Mouse (Mus musculus) liver, embryonic 14.5 days (tissue): Measurements from ENCODE around the gene Mafb. TPM values are rescaled to one million over a fixed set of nuclear protein-coding genes. Genes with fewer than 3 reads are reported as not detected.

Experiments used
- ATAC-seq: fragments of 200-750 bp; cut with Nextera tagmentation; 2 replicates; pipeline ENCODE4 v1.8.0; 2017; ENCODE audit warnings: moderate number of reproducible peaks, mild to moderate bottlenecking, moderate library complexity; ENCODE audit not compliant: insufficient read depth
- DNase-seq, 3 experiments: peaks; one replicate each; pipeline ENCODE4 v3.0.0-alpha.2; 2012 to 2013; ENCODE audit warnings: low read depth in 3 of 3, low spot score in 3 of 3
- H3K27ac ChIP-seq: fragments of 300-500 bp; sonication (generic); 2 replicates; pipeline ENCODE4 v1.5.1; 2014; ENCODE audit warnings: moderate library complexity, mild to moderate bottlenecking, control low read depth, inconsistent platforms
- H3K27me3 ChIP-seq: fragments of 300-500 bp; sonication (generic); 2 replicates; pipeline ENCODE4 v1.6.1; 2014; ENCODE audit warnings: mild to moderate bottlenecking, low read length, moderate library complexity; ENCODE audit not compliant: control insufficient read depth, insufficient read depth
- H3K36me3 ChIP-seq: fragments of 300-500 bp; sonication (generic); replicated peaks from 2 replicates; pipeline ENCODE4 v1.6.1; 2014; ENCODE audit warnings: low read depth; ENCODE audit not compliant: control insufficient read depth, insufficient read depth
- H3K4me1 ChIP-seq, 2 experiments: fragments of 200-500 bp in 1 of 2; fragments of 300-500 bp in 1 of 2; sonication (generic) in 1 of 2; replicated peaks; 2 replicates each; pipeline ENCODE4 v1.6.1; 2012 to 2014; ENCODE audit warnings: antibody characterized with exemption in 1 of 2, inconsistent platforms in 1 of 2, low read length in 1 of 2; ENCODE audit not compliant: control insufficient read depth in 2 of 2, insufficient read depth in 2 of 2
- H3K4me2 ChIP-seq: fragments of 300-500 bp; sonication (generic); 2 replicates; pipeline ENCODE4 v1.6.1; 2014; ENCODE audit warnings: low read depth, mild to moderate bottlenecking, control low read depth, moderate library complexity
- H3K4me3 ChIP-seq, 2 experiments: fragments of 200-500 bp in 1 of 2; fragments of 300-500 bp in 1 of 2; sonication (generic) in 1 of 2; 2 replicates each; pipeline ENCODE4 v1.5.1; 2012 to 2014; ENCODE audit warnings: low read depth in 2 of 2, low read length in 2 of 2, mild to moderate bottlenecking in 2 of 2, control low read depth in 1 of 2, inconsistent platforms in 1 of 2, moderate library complexity in 1 of 2; ENCODE audit not compliant: insufficient read depth in 1 of 2
- H3K9ac ChIP-seq: fragments of 300-500 bp; sonication (generic); replicated peaks from 2 replicates; pipeline ENCODE4 v1.6.1; 2014; ENCODE audit warnings: mild to moderate bottlenecking, control low read depth, moderate library complexity
- H3K9me3 ChIP-seq: fragments of 300-500 bp; sonication (generic); 2 replicates; pipeline ENCODE4 v1.6.1; 2016; ENCODE audit warnings: low read length, mixed read lengths; ENCODE audit not compliant: control insufficient read depth
- CTCF ChIP-seq: IDR thresholded peaks from 2 replicates; pipeline ENCODE4 v1.5.1; 2016; ENCODE audit warnings: antibody characterized with exemption, low read depth, control low read depth
- EP300 ChIP-seq: IDR thresholded peaks from 2 replicates; pipeline ENCODE4 v1.6.1; 2016; ENCODE audit warnings: antibody characterized with exemption, low read depth
- WGBS: fragments of 180-500 bp; shearing (Covaris S2); extraction: QIAGEN DNeasy Blood & Tissue Kit; methylation state at CpG from one replicate; pipeline ENCODE4 v1.1.7; 2014; ENCODE audit not compliant: insufficient replicate concordance; 5-methylcytosine and 5-hydroxymethylcytosine counted together
- polyA plus RNA-seq, 2 experiments: library from polyadenylated mRNA; depleted of rRNA in 1 of 2; stranded (reverse) in 1 of 2; unstranded in 1 of 2; fragments of >200 nt; fragmentation: Nextera tagmentation in 1 of 2; extraction: Ambion mirVana in 1 of 2; gene quantifications; 2 replicates each; pipeline versions ENCODE4 v1.2.1 to v1.2.3; 2012 to 2014

Gene Mafb
- polyA plus RNA-seq, 2 experiments, result 2.0 to 2.3 TPM

- no peak overlapping the region for H3K27ac ChIP-seq
- ATAC-seq, result no peak
- H3K9ac ChIP-seq, result no peak overlapping the region
- WGBS, result 67% methylated on average over 7 of the region's 7 CpGs
- no peak overlapping the region for H3K4me3 ChIP-seq
- no peaks in the 10 kb centered on the region for H3K9me3 ChIP-seq
- H3K4me2 ChIP-seq, result no peak overlapping the region
- no peaks in the 10 kb centered on the region for H3K27me3 ChIP-seq
- no peak for TF ChIP-seq CTCF
- no peak for TF ChIP-seq EP300
- no peaks in the 10 kb centered on the region for H3K4me1 ChIP-seq
- DNase-seq, result no peak
- no peaks in the 10 kb centered on the region for H3K36me3 ChIP-seq
Measured at GRCm38 (mm10) chr2:160411431-160411830, 44.6 kb upstream of the Mafb start.

DNA sequence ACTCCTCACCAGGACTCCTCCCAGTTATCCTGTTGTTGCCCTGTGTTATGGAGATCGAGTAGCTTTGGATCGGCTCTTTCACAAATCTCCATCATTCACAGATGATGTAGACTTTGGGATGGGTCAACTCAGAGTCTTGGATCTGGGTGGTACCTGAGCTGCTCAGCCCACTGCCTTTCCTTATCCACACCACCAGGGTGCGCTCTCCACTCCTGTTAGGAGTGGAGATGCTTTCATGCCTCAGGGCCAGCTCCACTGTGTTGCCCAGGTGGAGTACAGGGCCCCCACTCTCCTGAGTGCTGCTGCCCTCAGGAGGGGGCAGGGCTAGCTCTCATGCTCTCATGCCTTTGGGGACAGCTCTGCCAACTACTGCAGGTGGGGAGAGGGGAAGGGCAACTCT is 40.9 kb upstream of the Mafb start:
- WGBS, result 76% methylated on average over 3 of the region's 3 CpGs
- H3K4me3 ChIP-seq, result no peak overlapping the region
- H3K27ac ChIP-seq, result no peak overlapping the region
- ATAC-seq (no peak), DNase-seq (no peak)
- TF ChIP-seq EP300 (no peak), CTCF (peak; percentile 39)
- no peaks in the 10 kb centered on the region for H3K36me3 ChIP-seq
- no peak overlapping the region for H3K4me2 ChIP-seq
- H3K9me3 ChIP-seq, result no peaks in the 10 kb centered on the region
- H3K4me1 ChIP-seq, result no peaks in the 10 kb centered on the region
- no peaks in the 10 kb centered on the region for H3K27me3 ChIP-seq
- H3K9ac ChIP-seq, result no peak overlapping the region

DNA sequence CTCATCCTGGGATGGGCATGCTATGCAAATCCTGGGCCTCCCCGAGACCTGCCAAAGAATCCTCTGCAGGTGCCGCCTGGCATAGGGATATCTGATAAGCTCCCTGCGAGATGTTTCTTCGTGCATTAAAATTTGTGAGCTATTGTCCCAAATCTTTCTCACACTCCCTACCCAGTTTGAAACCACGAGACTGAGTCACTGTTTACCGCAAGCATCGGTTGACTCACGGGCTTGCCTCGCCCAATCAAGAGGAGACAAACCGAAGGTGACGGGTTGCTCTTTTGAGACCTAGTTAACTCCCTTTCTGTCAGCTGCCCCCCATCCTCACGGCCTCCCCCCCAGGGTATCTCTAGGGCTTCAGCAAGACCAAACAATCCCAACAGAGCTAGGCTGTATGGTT is 30.9 kb upstream of the Mafb start:
- no peak overlapping the region for H3K4me3 ChIP-seq
- no peak overlapping the region for H3K27ac ChIP-seq
- no peaks in the 10 kb centered on the region for H3K36me3 ChIP-seq
- H3K27me3 ChIP-seq, result no peaks in the 10 kb centered on the region
- ATAC-seq (no peak), DNase-seq (no peak)
- no peak for TF ChIP-seq CTCF
- TF ChIP-seq EP300, result no peak
- no peaks in the 10 kb centered on the region for H3K9me3 ChIP-seq
- no peaks in the 10 kb centered on the region for H3K4me1 ChIP-seq
- H3K9ac ChIP-seq, result no peak overlapping the region
- 57% methylated on average over 12 of the region's 12 CpGs for WGBS
- H3K4me2 ChIP-seq, result no peak overlapping the region

DNA sequence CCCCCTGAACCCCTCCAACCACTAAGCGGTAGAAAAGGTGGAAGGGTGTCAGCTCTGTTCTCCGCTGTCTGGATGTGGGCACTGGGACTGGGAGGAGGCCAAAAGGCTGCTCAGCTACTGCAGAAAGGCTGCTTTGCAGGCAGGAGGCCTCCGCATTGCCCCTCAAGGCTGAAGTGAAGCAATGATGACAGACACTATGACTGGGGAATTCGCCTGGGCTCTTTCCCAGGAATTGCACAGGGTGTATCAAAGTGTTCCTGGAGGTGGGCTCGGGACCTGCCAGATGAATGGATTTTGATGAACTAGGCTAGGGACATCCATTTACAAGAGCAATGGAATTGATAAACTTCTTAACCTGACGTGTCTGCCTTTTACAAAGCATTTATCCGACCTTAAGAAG is 27.9 kb upstream of the Mafb start:
- DNase-seq, result no peak
- no peaks in the 10 kb centered on the region for H3K4me1 ChIP-seq
- no peaks in the 10 kb centered on the region for H3K36me3 ChIP-seq
- no peak for ATAC-seq
- no peak overlapping the region for H3K9ac ChIP-seq
- H3K27ac ChIP-seq, result no peak overlapping the region
- WGBS, result 53% methylated on average over 7 of the region's 7 CpGs
- no peaks in the 10 kb centered on the region for H3K9me3 ChIP-seq
- H3K4me3 ChIP-seq, result no peak overlapping the region
- TF ChIP-seq EP300, result no peak
- TF ChIP-seq CTCF, result no peak
- no peak overlapping the region for H3K4me2 ChIP-seq
- no peaks in the 10 kb centered on the region for H3K27me3 ChIP-seq

DNA sequence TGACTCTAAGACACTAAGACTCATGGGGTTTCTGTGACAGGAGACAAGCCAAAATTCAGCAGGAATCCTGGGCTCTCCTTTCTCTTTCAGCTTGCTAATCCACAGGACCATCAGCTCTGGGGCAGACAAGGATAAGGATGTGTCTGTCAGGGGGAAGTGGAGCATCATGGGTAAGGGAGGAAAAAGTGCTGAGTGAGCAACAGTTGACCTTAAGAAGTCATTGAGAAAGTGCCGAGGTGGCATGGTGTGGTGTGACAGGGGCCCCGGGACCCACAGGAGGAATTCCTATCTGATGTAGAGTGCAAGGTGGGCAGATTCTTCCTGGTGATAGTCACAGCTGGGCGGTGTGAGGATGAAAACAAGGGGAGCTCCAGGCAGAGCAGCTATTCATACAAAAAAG is 25.8 kb upstream of the Mafb start:
- Histone ChIP-seq H3K9ac (no peak overlapping the region), H3K36me3 (no peaks in the 10 kb centered on the region), H3K4me3 (no peak overlapping the region), H3K27ac (no peak overlapping the region), H3K4me1 (no peaks in the 10 kb centered on the region), H3K4me2 (no peak overlapping the region), H3K9me3 (no peaks in the 10 kb centered on the region), H3K27me3 (no peaks in the 10 kb centered on the region)
- ATAC-seq (no peak), DNase-seq (no peak)
- WGBS, result 48% methylated on average over 3 of the region's 3 CpGs
- TF ChIP-seq EP300, result no peak
- no peak for TF ChIP-seq CTCF
